Mouse (Mus musculus): ENCODE measurements around the gene Fkbpl. TPM values are rescaled to one million over a fixed set of nuclear protein-coding genes. Genes with fewer than 3 reads are reported as not detected.
A peak's percentile ranks its signal among the peaks of the same experiment; 100 is the strongest.

Gene Fkbpl
- polyA plus RNA-seq, 1 experiment: 9.9 TPM

GRCm38 (mm10) chr17:34661121-34661591 lies 16.6 kb downstream of the Fkbpl start:
- H3K27me3 ChIP-seq (ENCODE audit: control insufficient read depth, insufficient read depth, insufficient read length): peaks cover 49% of the 10 kb centered on the region
- TF ChIP-seq MYOD1 (IDR thresholded peaks at IDR 0.05; ENCODE audit: control insufficient read depth, insufficient read length, low read depth) (no peak), USF1 (IDR thresholded peaks at IDR 0.05; ENCODE audit: low read depth) (no peak), CTCF (IDR thresholded peaks at IDR 0.05; ENCODE audit: control insufficient read depth, insufficient read depth, insufficient read length) (no peak), MYOG (IDR thresholded peaks at IDR 0.05; ENCODE audit: control insufficient read depth, extremely low read depth, insufficient read length) (no peak), FOSL1 (IDR thresholded peaks at IDR 0.05; ENCODE audit: insufficient read depth, low read length, poor library complexity, severe bottlenecking) (no peak), MAX (IDR thresholded peaks at IDR 0.05) (no peak), CEBPB (IDR thresholded peaks at IDR 0.05; ENCODE audit: low read depth) (no peak)
- no peaks in the 10 kb centered on the region for H3K36me3 ChIP-seq (ENCODE audit: control insufficient read depth, insufficient read depth)
- no peaks in the 10 kb centered on the region for H3K79me3 ChIP-seq (ENCODE audit: low read depth)
- no peak overlapping the region for H3K4me3 ChIP-seq (ENCODE audit: insufficient read depth, poor library complexity, severe bottlenecking)
- H3K79me2 ChIP-seq (ENCODE audit: control insufficient read depth, insufficient read depth): no peaks in the 10 kb centered on the region
- peak overlapping the region; percentile 15 for H3ac ChIP-seq (ENCODE audit: control insufficient read depth, insufficient read length, low read depth)

- Histone ChIP-seq H3K36me3 (ENCODE audit: control insufficient read depth, insufficient read depth) (no peaks in the 10 kb centered on the region), H3K4me3 (ENCODE audit: insufficient read depth, poor library complexity, severe bottlenecking) (no peak overlapping the region), H3K27me3 (ENCODE audit: control insufficient read depth, insufficient read depth, insufficient read length) (peaks cover 46% of the 10 kb centered on the region), H3K79me2 (ENCODE audit: control insufficient read depth, insufficient read depth) (no peaks in the 10 kb centered on the region), H3ac (ENCODE audit: control insufficient read depth, insufficient read length, low read depth) (no peak overlapping the region), H3K79me3 (ENCODE audit: low read depth) (no peaks in the 10 kb centered on the region)
- TF ChIP-seq MAX (IDR thresholded peaks at IDR 0.05) (no peak), CTCF (IDR thresholded peaks at IDR 0.05; ENCODE audit: control insufficient read depth, insufficient read depth, insufficient read length) (no peak), CEBPB (IDR thresholded peaks at IDR 0.05; ENCODE audit: low read depth) (no peak), MYOG (IDR thresholded peaks at IDR 0.05; ENCODE audit: control insufficient read depth, extremely low read depth, insufficient read length) (no peak), MYOD1 (IDR thresholded peaks at IDR 0.05; ENCODE audit: control insufficient read depth, insufficient read length, low read depth) (no peak), FOSL1 (IDR thresholded peaks at IDR 0.05; ENCODE audit: insufficient read depth, low read length, poor library complexity, severe bottlenecking) (no peak), USF1 (IDR thresholded peaks at IDR 0.05; ENCODE audit: low read depth) (no peak)
These were observed 17.9 kb downstream of the Fkbpl start for GRCm38 (mm10) chr17:34662468-34662867.

GRCm38 (mm10) chr17:34662978-34663377 lies 18.4 kb downstream of the Fkbpl start:
- no peak overlapping the region for H3K4me3 ChIP-seq (ENCODE audit: insufficient read depth, poor library complexity, severe bottlenecking)
- TF ChIP-seq USF1 (IDR thresholded peaks at IDR 0.05; ENCODE audit: low read depth) (no peak), MAX (IDR thresholded peaks at IDR 0.05) (no peak), MYOG (IDR thresholded peaks at IDR 0.05; ENCODE audit: control insufficient read depth, extremely low read depth, insufficient read length) (no peak), CEBPB (IDR thresholded peaks at IDR 0.05; ENCODE audit: low read depth) (no peak), MYOD1 (IDR thresholded peaks at IDR 0.05; ENCODE audit: control insufficient read depth, insufficient read length, low read depth) (no peak), FOSL1 (IDR thresholded peaks at IDR 0.05; ENCODE audit: insufficient read depth, low read length, poor library complexity, severe bottlenecking) (no peak), CTCF (IDR thresholded peaks at IDR 0.05; ENCODE audit: control insufficient read depth, insufficient read depth, insufficient read length) (no peak)
- H3K36me3 ChIP-seq (ENCODE audit: control insufficient read depth, insufficient read depth): no peaks in the 10 kb centered on the region
- no peak overlapping the region for H3ac ChIP-seq (ENCODE audit: control insufficient read depth, insufficient read length, low read depth)
- H3K79me3 ChIP-seq (ENCODE audit: low read depth): no peaks in the 10 kb centered on the region
- H3K27me3 ChIP-seq (ENCODE audit: control insufficient read depth, insufficient read depth, insufficient read length): peaks cover 45% of the 10 kb centered on the region
- no peaks in the 10 kb centered on the region for H3K79me2 ChIP-seq (ENCODE audit: control insufficient read depth, insufficient read depth)

- TF ChIP-seq USF1 (IDR thresholded peaks at IDR 0.05; ENCODE audit: low read depth): no peak
- no peak for TF ChIP-seq CEBPB (IDR thresholded peaks at IDR 0.05; ENCODE audit: low read depth)
- no peak for TF ChIP-seq MYOD1 (IDR thresholded peaks at IDR 0.05; ENCODE audit: control insufficient read depth, insufficient read length, low read depth)
- no peak for TF ChIP-seq FOSL1 (IDR thresholded peaks at IDR 0.05; ENCODE audit: insufficient read depth, low read length, poor library complexity, severe bottlenecking)
- no peak for TF ChIP-seq MYOG (IDR thresholded peaks at IDR 0.05; ENCODE audit: control insufficient read depth, extremely low read depth, insufficient read length)
- TF ChIP-seq CTCF (IDR thresholded peaks at IDR 0.05; ENCODE audit: control insufficient read depth, insufficient read depth, insufficient read length): no peak
- no peak for TF ChIP-seq MAX (IDR thresholded peaks at IDR 0.05)
- Histone ChIP-seq H3K79me3 (ENCODE audit: low read depth) (no peaks in the 10 kb centered on the region), H3K79me2 (ENCODE audit: control insufficient read depth, insufficient read depth) (no peaks in the 10 kb centered on the region), H3K36me3 (ENCODE audit: control insufficient read depth, insufficient read depth) (no peaks in the 10 kb centered on the region), H3K27me3 (ENCODE audit: control insufficient read depth, insufficient read depth, insufficient read length) (peaks cover 45% of the 10 kb centered on the region), H3K4me3 (ENCODE audit: insufficient read depth, poor library complexity, severe bottlenecking) (no peak overlapping the region), H3ac (ENCODE audit: control insufficient read depth, insufficient read length, low read depth) (no peak overlapping the region)
These were observed 19.0 kb downstream of the Fkbpl start for GRCm38 (mm10) chr17:34663558-34663957.

- H3K79me3 ChIP-seq (ENCODE audit: low read depth): no peaks in the 10 kb centered on the region
- no peak overlapping the region for H3ac ChIP-seq (ENCODE audit: control insufficient read depth, insufficient read length, low read depth)
- H3K4me3 ChIP-seq (ENCODE audit: insufficient read depth, poor library complexity, severe bottlenecking): no peak overlapping the region
- no peaks in the 10 kb centered on the region for H3K36me3 ChIP-seq (ENCODE audit: control insufficient read depth, insufficient read depth)
- no peak for TF ChIP-seq CTCF (IDR thresholded peaks at IDR 0.05; ENCODE audit: control insufficient read depth, insufficient read depth, insufficient read length)
- H3K27me3 ChIP-seq (ENCODE audit: control insufficient read depth, insufficient read depth, insufficient read length): peaks cover 38% of the 10 kb centered on the region
- no peaks in the 10 kb centered on the region for H3K79me2 ChIP-seq (ENCODE audit: control insufficient read depth, insufficient read depth)
These were observed 19.9 kb downstream of the Fkbpl start for GRCm38 (mm10) chr17:34664472-34664871.

GRCm38 (mm10) chr17:34670235-34670634 lies 25.7 kb downstream of the Fkbpl start, which contains the start of gene Tnxb:
Tnxb (plus strand) TSS chr17:34670535.
- no peak for TF ChIP-seq CTCF (IDR thresholded peaks at IDR 0.05; ENCODE audit: control insufficient read depth, insufficient read depth, insufficient read length)
- TF ChIP-seq FOSL1 (IDR thresholded peaks at IDR 0.05; ENCODE audit: insufficient read depth, low read length, poor library complexity, severe bottlenecking): no peak
- no peak for TF ChIP-seq MYOD1 (IDR thresholded peaks at IDR 0.05; ENCODE audit: control insufficient read depth, insufficient read length, low read depth)
- TF ChIP-seq MYOG (IDR thresholded peaks at IDR 0.05; ENCODE audit: control insufficient read depth, extremely low read depth, insufficient read length): no peak
- no peak for TF ChIP-seq MAX (IDR thresholded peaks at IDR 0.05)
- no peaks in the 10 kb centered on the region for H3K79me3 ChIP-seq (ENCODE audit: low read depth)
- H3K27me3 ChIP-seq (ENCODE audit: control insufficient read depth, insufficient read depth, insufficient read length): peaks cover 56% of the 10 kb centered on the region
- H3K4me3 ChIP-seq (ENCODE audit: insufficient read depth, poor library complexity, severe bottlenecking): no peak within 1 kb of the TSS
- no peaks in the 10 kb centered on the region for H3K36me3 ChIP-seq (ENCODE audit: control insufficient read depth, insufficient read depth)
- no peaks in the 10 kb centered on the region for H3K79me2 ChIP-seq (ENCODE audit: control insufficient read depth, insufficient read depth)
- no peak within 1 kb of the TSS for H3ac ChIP-seq (ENCODE audit: control insufficient read depth, insufficient read length, low read depth)

Data from C2C12 (cell line).